Mouse (Mus musculus) limb, embryonic 14.5 days (tissue): ENCODE data around the gene Slc18a2. TPM values are rescaled to one million over a fixed set of nuclear protein-coding genes. Genes with fewer than 3 reads are reported as not detected.

Source experiments
- ATAC-seq: fragments of 200-750 bp; cut with Nextera tagmentation; 2 replicates; pipeline ENCODE4 v1.8.0; 2017; ENCODE audit warnings: low read depth, moderate number of reproducible peaks, moderate TSS enrichment; ENCODE audit not compliant: low FRiP score
- DNase-seq: peaks from one replicate; pipeline ENCODE4 v3.0.0-alpha.2; 2015; ENCODE audit warnings: low spot score
- H3K27ac ChIP-seq: fragments of 300-500 bp; sonication (generic); replicated peaks from 2 replicates; pipeline ENCODE4 v1.5.1; 2014; ENCODE audit warnings: low read depth, mild to moderate bottlenecking, low read length, moderate library complexity, mixed read lengths
- H3K27me3 ChIP-seq: fragments of 300-500 bp; sonication (generic); 2 replicates; pipeline ENCODE4 v1.6.1; 2014; ENCODE audit warnings: low read length, mixed read lengths; ENCODE audit not compliant: control insufficient read depth, insufficient read depth
- H3K36me3 ChIP-seq: fragments of 300-500 bp; sonication (generic); 2 replicates; pipeline ENCODE4 v1.6.1; 2014; ENCODE audit warnings: mild to moderate bottlenecking, low read length, moderate library complexity, mixed read lengths; ENCODE audit not compliant: control insufficient read depth, insufficient read depth
- H3K4me1 ChIP-seq: fragments of 300-500 bp; sonication (generic); 2 replicates; pipeline ENCODE4 v1.6.1; 2014; ENCODE audit warnings: antibody characterized with exemption, low read length, mixed read lengths; ENCODE audit not compliant: control insufficient read depth, insufficient read depth
- H3K4me2 ChIP-seq: fragments of 300-500 bp; sonication (generic); replicated peaks from 2 replicates; pipeline ENCODE4 v1.6.1; 2014; ENCODE audit warnings: low read depth, mild to moderate bottlenecking, low read length, moderate library complexity; ENCODE audit not compliant: severe bottlenecking
- H3K4me3 ChIP-seq: fragments of 300-500 bp; sonication (generic); replicated peaks from 2 replicates; pipeline ENCODE4 v1.5.1; 2014; ENCODE audit warnings: low read length
- H3K9ac ChIP-seq: fragments of 300-500 bp; sonication (generic); 2 replicates; pipeline ENCODE4 v1.6.1; 2014; ENCODE audit warnings: mild to moderate bottlenecking, low read depth, low read length, moderate library complexity; ENCODE audit not compliant: severe bottlenecking
- H3K9me3 ChIP-seq: fragments of 300-500 bp; sonication (generic); 2 replicates; pipeline ENCODE4 v1.6.1; 2016; ENCODE audit warnings: low read length; ENCODE audit not compliant: control insufficient read depth
- POLR2A ChIP-seq: fragments of 200-500 bp; IDR thresholded peaks from 2 replicates; pipeline ENCODE4 v1.8.0; 2012; ENCODE audit warnings: inconsistent platforms, mild to moderate bottlenecking, moderate library complexity, borderline replicate concordance; ENCODE audit not compliant: insufficient read depth, insufficient read length; ENCODE audit errors: extremely low read depth
- WGBS: fragments of 180-500 bp; shearing (Covaris S2); extraction: QIAGEN DNeasy Blood & Tissue Kit; methylation state at CpG from one replicate; pipeline ENCODE4 v1.1.7; 2014; 5-methylcytosine and 5-hydroxymethylcytosine counted together
- polyA plus RNA-seq, 2 experiments: library from polyadenylated mRNA; depleted of rRNA in 1 of 2; stranded (reverse) in 1 of 2; unstranded in 1 of 2; fragments of >200 nt; fragmentation: Nextera tagmentation in 1 of 2; extraction: Ambion mirVana in 1 of 2; gene quantifications; 2 replicates each; pipeline versions ENCODE4 v1.2.1 to v1.2.3; 2012 to 2014

The Slc18a2 gene
- polyA plus RNA-seq, 2 experiments, result 2.6 to 8.2 TPM

GRCm38 (mm10) chr19:59336655-59337054, 76.0 kb downstream of the Slc18a2 start:
- no peak overlapping the region for H3K4me3 ChIP-seq
- ATAC-seq (no peak), DNase-seq (no peak)
- 92% methylated on average over 1 of the region's 1 CpGs for WGBS
- no peaks in the 10 kb centered on the region for H3K9me3 ChIP-seq
- H3K4me1 ChIP-seq, result peaks cover 7% of the 10 kb centered on the region
- H3K27me3 ChIP-seq, result no peaks in the 10 kb centered on the region
- H3K27ac ChIP-seq, result no peak overlapping the region
- TF ChIP-seq POLR2A, result no peak
- no peak overlapping the region for H3K4me2 ChIP-seq
- no peaks in the 10 kb centered on the region for H3K36me3 ChIP-seq
- H3K9ac ChIP-seq, result no peak overlapping the region

- Histone ChIP-seq H3K9ac (no peak overlapping the region), H3K4me3 (no peak overlapping the region), H3K4me1 (peaks cover 15% of the 10 kb centered on the region), H3K9me3 (no peaks in the 10 kb centered on the region), H3K4me2 (no peak overlapping the region), H3K27me3 (no peaks in the 10 kb centered on the region), H3K36me3 (no peaks in the 10 kb centered on the region), H3K27ac (no peak overlapping the region)
- DNase-seq (no peak), ATAC-seq (no peak)
- no peak for TF ChIP-seq POLR2A
- WGBS, result 87% methylated on average over 3 of the region's 3 CpGs
Observed at GRCm38 (mm10) chr19:59337872-59338681, 77.4 kb downstream of the Slc18a2 start.

- DNase-seq (no peak), ATAC-seq (no peak)
- no peak for TF ChIP-seq POLR2A
- WGBS, result 86% methylated on average over 3 of the region's 3 CpGs
- Histone ChIP-seq H3K4me2 (no peak overlapping the region), H3K36me3 (no peaks in the 10 kb centered on the region), H3K27ac (no peak overlapping the region), H3K27me3 (no peaks in the 10 kb centered on the region), H3K4me1 (peaks cover 30% of the 10 kb centered on the region), H3K4me3 (no peak overlapping the region), H3K9ac (no peak overlapping the region), H3K9me3 (no peaks in the 10 kb centered on the region)
Observed at GRCm38 (mm10) chr19:59339908-59340307, 79.2 kb downstream of the Slc18a2 start.

DNA sequence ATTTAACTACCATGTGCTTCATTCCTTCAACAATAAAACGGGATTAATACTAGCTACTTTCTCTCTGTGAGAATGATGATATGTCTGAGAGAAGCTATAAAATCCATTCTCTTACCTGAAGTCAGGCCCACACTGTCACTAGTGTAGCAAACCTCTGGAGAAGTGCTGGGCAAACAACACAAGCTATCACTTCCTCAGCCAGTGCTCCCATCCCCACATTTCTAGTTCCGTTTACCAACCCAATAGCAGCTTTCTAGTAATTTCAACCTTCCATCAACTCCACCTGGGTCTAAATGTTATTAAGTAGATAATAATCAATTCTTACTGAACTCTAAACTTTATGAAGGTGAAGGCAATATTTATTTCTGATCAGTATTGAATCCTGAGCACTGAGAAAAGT, 82.3 kb downstream of the Slc18a2 start:
- no peak overlapping the region for H3K27ac ChIP-seq
- H3K4me3 ChIP-seq, result peak overlapping the region; percentile 91
- 33% methylated on average over 2 of the region's 2 CpGs for WGBS
- no peaks in the 10 kb centered on the region for H3K36me3 ChIP-seq
- no peaks in the 10 kb centered on the region for H3K9me3 ChIP-seq
- TF ChIP-seq POLR2A, result no peak
- peaks cover 34% of the 10 kb centered on the region for H3K4me1 ChIP-seq
- DNase-seq (no peak), ATAC-seq (no peak)
- 0 out of 2 replicates have a peak overlapping the region, but pooled peaks have one; percentile 84 for H3K9ac ChIP-seq
- H3K27me3 ChIP-seq, result no peaks in the 10 kb centered on the region
- peak overlapping the region; percentile 97 for H3K4me2 ChIP-seq

- peak overlapping the region; percentile 97 for H3K4me2 ChIP-seq
- WGBS, result 2% methylated on average over 13 of the region's 14 CpGs
- no peaks in the 10 kb centered on the region for H3K9me3 ChIP-seq
- no peaks in the 10 kb centered on the region for H3K36me3 ChIP-seq
- no peaks in the 10 kb centered on the region for H3K27me3 ChIP-seq
- no peak overlapping the region for H3K27ac ChIP-seq
- DNase-seq (peak; percentile 12), ATAC-seq (no peak)
- H3K4me1 ChIP-seq, result peaks cover 31% of the 10 kb centered on the region
- H3K9ac ChIP-seq, result peak overlapping the region; percentile 84
- TF ChIP-seq POLR2A, result no peak
- H3K4me3 ChIP-seq, result peak overlapping the region; percentile 91
Observed at GRCm38 (mm10) chr19:59344304-59344711, 83.6 kb downstream of the Slc18a2 start.
